Mouse (Mus musculus): ENCODE data around the gene Jund. TPM values are rescaled to one million over a fixed set of nuclear protein-coding genes. Genes with fewer than 3 reads are reported as not detected.

Gene Jund
- polyA plus RNA-seq, 1 experiment from 2014 or later = 23.7 TPM

DNA sequence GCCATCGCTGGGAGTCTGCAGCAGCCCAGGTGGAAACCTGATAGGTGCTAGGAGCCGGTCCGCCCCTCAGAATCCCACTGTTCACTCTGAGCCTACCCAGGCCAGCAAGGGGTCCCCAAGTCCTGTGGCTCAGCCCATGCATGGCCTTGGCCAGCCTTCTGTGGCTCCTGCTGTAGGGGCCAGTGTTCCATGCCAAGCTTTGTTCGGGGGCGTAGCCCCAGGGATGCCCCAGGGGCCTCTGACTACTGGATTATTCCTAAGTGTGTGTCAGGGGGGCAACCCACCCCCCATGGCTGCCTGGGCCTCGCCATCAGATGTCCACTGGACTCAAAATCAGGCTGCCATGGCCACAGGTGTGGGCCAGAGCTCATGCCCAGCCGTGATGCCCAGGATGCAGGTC is 15.2 kb downstream of the Jund start:
- H3K9me3 ChIP-seq (replicated peaks) = no peaks in the 10 kb centered on the region
- no peak overlapping the region for H3K27ac ChIP-seq (replicated peaks)
- H3K36me3 ChIP-seq (replicated peaks) = no peaks in the 10 kb centered on the region
- 62% methylated on average over 7 of the region's 7 CpGs for WGBS (ENCODE audit: insufficient replicate concordance)
- no peak for ATAC-seq (ENCODE audit: insufficient read depth)
- H3K27me3 ChIP-seq = peaks cover 33% of the 10 kb centered on the region
- H3K9ac ChIP-seq = no peak overlapping the region
- H3K4me1 ChIP-seq (replicated peaks) = no peaks in the 10 kb centered on the region
- H3K4me2 ChIP-seq = no peak overlapping the region
- H3K4me3 ChIP-seq (replicated peaks) = no peak overlapping the region

DNA sequence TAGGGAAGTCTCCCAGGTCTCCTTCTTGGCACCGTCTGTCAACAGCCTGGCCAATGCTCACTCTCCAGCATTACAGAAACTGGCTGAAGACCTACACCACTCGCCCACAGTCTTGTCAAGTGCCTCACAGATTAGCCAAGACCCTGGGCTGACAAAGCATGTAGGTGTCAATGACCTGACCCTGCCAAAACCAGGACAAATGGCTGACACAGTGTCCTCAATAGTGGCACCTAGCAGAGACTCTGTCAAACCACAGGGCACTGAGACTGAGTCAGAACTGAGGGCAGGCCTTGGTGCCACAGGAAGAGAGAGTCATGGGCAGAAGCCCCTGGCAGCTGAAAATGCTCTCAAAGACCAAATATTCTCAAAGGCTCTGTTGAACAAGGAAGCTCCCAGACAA is 16.3 kb downstream of the Jund start:
- no peak overlapping the region for H3K9ac ChIP-seq
- no peak overlapping the region for H3K4me3 ChIP-seq (replicated peaks)
- H3K4me1 ChIP-seq (replicated peaks) = peaks cover 5% of the 10 kb centered on the region; the same call in 1 of the 2 replicates
- no peak overlapping the region for H3K27ac ChIP-seq (replicated peaks)
- no peaks in the 10 kb centered on the region for H3K9me3 ChIP-seq (replicated peaks)
- H3K27me3 ChIP-seq = peaks cover 41% of the 10 kb centered on the region
- H3K36me3 ChIP-seq (replicated peaks) = no peaks in the 10 kb centered on the region
- 35% methylated on average over 2 of the region's 2 CpGs for WGBS (ENCODE audit: insufficient replicate concordance)
- ATAC-seq (ENCODE audit: insufficient read depth) = no peak
- no peak overlapping the region for H3K4me2 ChIP-seq

- no peak overlapping the region for H3K4me3 ChIP-seq (replicated peaks)
- ATAC-seq (ENCODE audit: insufficient read depth) = no peak
- H3K27me3 ChIP-seq = peaks cover 43% of the 10 kb centered on the region
Observed at GRCm38 (mm10) chr8:70716521-70717400, 18.0 kb downstream of the Jund start.

GRCm38 (mm10) chr8:70718297-70718696 is 19.5 kb downstream of the Jund start, which contains the start of gene Gm3336:
Gm3336 (plus strand) TSS chr8:70718543.
- no peak within 1 kb of the TSS for H3K4me3 ChIP-seq (replicated peaks)
- 0 out of 2 replicates have a peak, but pooled peaks have one; percentile 14 for ATAC-seq (ENCODE audit: insufficient read depth)
- H3K27me3 ChIP-seq = peaks cover 37% of the 10 kb centered on the region
- no peaks in the 10 kb centered on the region for H3K36me3 ChIP-seq (replicated peaks)
- no peak within 1 kb of the TSS for H3K27ac ChIP-seq (replicated peaks)
- no peak within 1 kb of the TSS for H3K9ac ChIP-seq
- H3K4me1 ChIP-seq (replicated peaks) = peaks cover 8% of the 10 kb centered on the region; the same call in 1 of the 2 replicates
- no peak within 1 kb of the TSS for H3K4me2 ChIP-seq
- WGBS (ENCODE audit: insufficient replicate concordance) = 1% methylated on average over 19 of the region's 19 CpGs
- no peaks in the 10 kb centered on the region for H3K9me3 ChIP-seq (replicated peaks)

More at GRCm38 (mm10) chr8:70716521-70717400, 18.0 kb downstream of the Jund start:
- Histone ChIP-seq H3K4me2 (no peak overlapping the region), H3K9ac (no peak overlapping the region), H3K9me3 (replicated peaks) (no peaks in the 10 kb centered on the region), H3K27ac (replicated peaks) (no peak overlapping the region), H3K36me3 (replicated peaks) (no peaks in the 10 kb centered on the region), H3K4me1 (replicated peaks) (peaks cover 8% of the 10 kb centered on the region; the same call in 1 of the 2 replicates)
- 72% methylated on average over 40 of the region's 40 CpGs for WGBS (ENCODE audit: insufficient replicate concordance)

DNA sequence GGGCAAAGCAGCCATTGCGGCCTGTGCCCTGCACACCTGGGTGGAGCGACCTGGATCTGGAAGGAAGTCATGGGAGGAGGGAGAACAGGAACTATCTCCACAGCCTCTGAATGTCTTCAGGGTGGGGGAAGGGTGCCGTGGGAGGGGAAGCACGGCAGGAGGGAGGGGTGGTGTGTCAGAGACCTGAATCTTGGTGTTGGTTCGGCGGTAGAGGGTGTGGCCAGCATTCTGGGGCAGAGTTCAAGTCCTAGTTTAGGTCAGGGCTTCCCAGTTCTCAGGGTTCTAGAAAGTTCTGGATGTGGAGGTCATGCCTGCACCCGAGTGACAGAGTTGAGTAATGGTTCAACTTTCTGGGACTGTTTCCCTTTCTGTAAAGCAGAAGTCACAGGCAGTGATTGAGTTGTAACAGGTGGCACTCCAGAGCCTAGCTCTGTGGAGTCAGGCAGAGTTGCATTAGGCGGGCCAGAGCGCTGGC is 21.1 kb downstream of the Jund start:
- Histone ChIP-seq H3K36me3 (replicated peaks) (no peaks in the 10 kb centered on the region), H3K9me3 (replicated peaks) (no peaks in the 10 kb centered on the region), H3K4me2 (no peak overlapping the region), H3K4me3 (replicated peaks) (no peak overlapping the region), H3K9ac (no peak overlapping the region), H3K4me1 (replicated peaks) (peaks cover 12% of the 10 kb centered on the region; the same call in 1 of the 2 replicates), H3K27ac (replicated peaks) (no peak overlapping the region), H3K27me3 (peaks cover 33% of the 10 kb centered on the region)
- ATAC-seq (ENCODE audit: insufficient read depth) = no peak
- WGBS (ENCODE audit: insufficient replicate concordance) = 30% methylated on average over 9 of the region's 9 CpGs

- Histone ChIP-seq H3K27me3 (peaks cover 35% of the 10 kb centered on the region), H3K36me3 (replicated peaks) (no peaks in the 10 kb centered on the region), H3K4me3 (replicated peaks) (no peak overlapping the region), H3K4me1 (replicated peaks) (peaks cover 12% of the 10 kb centered on the region; the same call in 1 of the 2 replicates), H3K9me3 (replicated peaks) (no peaks in the 10 kb centered on the region), H3K9ac (no peak overlapping the region), H3K27ac (replicated peaks) (no peak overlapping the region), H3K4me2 (no peak overlapping the region)
- 4% methylated on average over 3 of the region's 3 CpGs for WGBS (ENCODE audit: insufficient replicate concordance)
- ATAC-seq (ENCODE audit: insufficient read depth) = no peak
Observed at GRCm38 (mm10) chr8:70720739-70721138, 22.0 kb downstream of the Jund start.

GRCm38 (mm10) chr8:70721601-70722000 is 22.9 kb downstream of the Jund start:
- H3K4me1 ChIP-seq (replicated peaks) = peaks cover 12% of the 10 kb centered on the region; the same call in 1 of the 2 replicates
- H3K9me3 ChIP-seq (replicated peaks) = no peaks in the 10 kb centered on the region
- H3K4me2 ChIP-seq = no peak overlapping the region
- H3K27me3 ChIP-seq = peaks cover 41% of the 10 kb centered on the region
- no peaks in the 10 kb centered on the region for H3K36me3 ChIP-seq (replicated peaks)
- no peak overlapping the region for H3K4me3 ChIP-seq (replicated peaks)
- H3K27ac ChIP-seq (replicated peaks) = no peak overlapping the region
- WGBS (ENCODE audit: insufficient replicate concordance) = 71% methylated on average over 8 of the region's 8 CpGs
- H3K9ac ChIP-seq = no peak overlapping the region
- ATAC-seq (ENCODE audit: insufficient read depth) = no peak

DNA sequence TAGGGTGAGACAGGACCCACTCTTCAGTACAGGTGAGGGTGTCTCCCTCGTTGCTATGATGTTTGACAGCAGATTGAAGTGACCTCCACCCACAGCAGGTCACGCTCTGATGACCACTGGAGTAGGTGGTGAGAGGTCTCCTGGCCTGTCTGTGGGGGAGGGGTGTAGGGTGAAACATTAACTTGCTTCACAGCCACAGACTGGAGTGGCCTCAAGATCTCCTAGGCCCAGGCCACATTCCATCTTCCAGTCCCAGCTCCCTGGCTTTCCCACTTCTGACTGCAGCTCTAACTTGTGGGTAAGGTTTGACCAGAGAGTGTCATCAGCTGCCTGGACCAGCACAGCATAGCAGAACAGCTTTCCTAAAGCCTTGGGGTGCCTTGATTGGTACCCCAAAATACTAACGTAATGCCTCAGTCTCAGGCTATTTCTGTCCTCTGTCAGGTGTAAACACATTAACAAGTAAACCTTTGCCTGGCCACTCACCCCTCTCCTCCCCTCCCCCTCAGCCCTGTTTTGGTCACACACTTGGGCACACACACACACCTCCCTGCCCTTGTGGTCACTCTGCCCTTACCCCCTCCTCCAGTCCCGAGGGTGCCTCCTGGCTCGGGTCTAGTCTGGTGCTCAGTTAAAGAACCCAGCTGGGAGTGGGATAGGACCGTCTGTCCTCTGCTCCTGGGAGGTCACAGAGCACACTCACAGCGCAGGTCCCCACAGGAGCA is 24.9 kb downstream of the Jund start, which contains the start of gene Pde4c:
TSS of gene Pde4c (plus strand) at position 235 of the 725 bp plus-strand sequence.
- Histone ChIP-seq H3K36me3 (replicated peaks) (no peaks in the 10 kb centered on the region), H3K9me3 (replicated peaks) (no peaks in the 10 kb centered on the region), H3K9ac (peak within 1 kb of the TSS; percentile 32; the same call in 1 of the 2 replicates), H3K4me3 (replicated peaks) (peak within 1 kb of the TSS; percentile 27), H3K4me1 (replicated peaks) (peaks cover 12% of the 10 kb centered on the region; the same call in 1 of the 2 replicates), H3K27ac (replicated peaks) (peak within 1 kb of the TSS; percentile 81), H3K4me2 (peak within 1 kb of the TSS; percentile 50), H3K27me3 (peaks cover 44% of the 10 kb centered on the region)
- ATAC-seq (ENCODE audit: insufficient read depth) = peak; percentile 75
- WGBS (ENCODE audit: insufficient replicate concordance) = 46% methylated on average over 7 of the region's 7 CpGs

- peak overlapping the region; percentile 21; the same call in 1 of the 2 replicates for H3K4me2 ChIP-seq
- peaks cover 45% of the 10 kb centered on the region for H3K27me3 ChIP-seq
- no peaks in the 10 kb centered on the region for H3K9me3 ChIP-seq (replicated peaks)
- 59% methylated on average over 12 of the region's 12 CpGs for WGBS (ENCODE audit: insufficient replicate concordance)
- peaks cover 12% of the 10 kb centered on the region; the same call in 1 of the 2 replicates for H3K4me1 ChIP-seq (replicated peaks)
- H3K4me3 ChIP-seq (replicated peaks) = no peak overlapping the region
- H3K36me3 ChIP-seq (replicated peaks) = no peaks in the 10 kb centered on the region
- H3K27ac ChIP-seq (replicated peaks) = peak overlapping the region; percentile 81
- ATAC-seq (ENCODE audit: insufficient read depth) = no peak
- peak overlapping the region; percentile 32; the same call in 1 of the 2 replicates for H3K9ac ChIP-seq
Observed at GRCm38 (mm10) chr8:70724216-70724615, 25.5 kb downstream of the Jund start.

DNA sequence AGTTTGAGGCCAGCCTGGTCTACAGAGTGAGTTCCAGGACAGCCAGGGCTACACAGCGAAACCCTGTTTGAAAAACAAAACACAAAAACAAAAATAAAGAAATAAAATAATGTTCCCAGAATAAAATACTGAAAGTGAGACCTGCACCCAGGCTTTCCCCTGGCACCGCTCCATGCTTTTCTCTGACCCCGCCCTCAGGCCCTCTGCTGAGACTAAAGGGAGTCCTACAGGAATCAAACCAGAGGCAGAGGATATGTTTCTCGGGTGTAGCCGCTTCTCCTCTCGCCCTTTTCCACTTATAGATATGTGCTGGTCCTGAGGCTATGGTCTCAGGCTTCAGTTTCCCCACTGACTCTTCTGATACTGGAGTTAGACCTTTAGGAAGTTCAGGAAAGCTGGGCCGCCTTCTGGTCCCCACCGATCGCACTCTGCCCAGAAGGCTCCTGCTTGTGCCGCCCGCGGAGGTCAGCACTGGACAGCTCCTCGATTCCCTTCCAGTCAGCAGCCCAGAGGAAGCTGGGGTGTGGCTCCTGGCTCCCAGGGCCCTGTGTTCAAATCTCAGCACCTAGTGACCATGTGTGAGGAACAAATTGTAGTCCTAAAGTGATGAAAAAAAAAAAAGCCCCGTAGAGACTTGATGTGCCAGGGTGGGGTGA is 27.2 kb downstream of the Jund start:
- Histone ChIP-seq H3K27me3 (peaks cover 53% of the 10 kb centered on the region), H3K4me1 (replicated peaks) (peaks cover 11% of the 10 kb centered on the region), H3K4me3 (replicated peaks) (no peak overlapping the region), H3K27ac (replicated peaks) (no peak overlapping the region), H3K4me2 (no peak overlapping the region), H3K9ac (no peak overlapping the region), H3K36me3 (replicated peaks) (no peaks in the 10 kb centered on the region), H3K9me3 (replicated peaks) (no peaks in the 10 kb centered on the region)
- 23% methylated on average over 14 of the region's 14 CpGs for WGBS (ENCODE audit: insufficient replicate concordance)
- no peak for ATAC-seq (ENCODE audit: insufficient read depth)
